Mouse (Mus musculus) bone marrow macrophage, adult 2 months (primary cell): ENCODE data around the gene Ptk7.

Experiments used
- CTCF ChIP-seq: IDR thresholded peaks from 2 replicates; pipeline ENCODE4 v1.5.1; 2012; ENCODE audit warnings: low read depth, mild to moderate bottlenecking, low read length, moderate library complexity
- POLR2A ChIP-seq: IDR thresholded peaks from 2 replicates; pipeline ENCODE4 v1.6.1; 2012; ENCODE audit warnings: mild to moderate bottlenecking, low read depth, low read length, borderline replicate concordance

DNA sequence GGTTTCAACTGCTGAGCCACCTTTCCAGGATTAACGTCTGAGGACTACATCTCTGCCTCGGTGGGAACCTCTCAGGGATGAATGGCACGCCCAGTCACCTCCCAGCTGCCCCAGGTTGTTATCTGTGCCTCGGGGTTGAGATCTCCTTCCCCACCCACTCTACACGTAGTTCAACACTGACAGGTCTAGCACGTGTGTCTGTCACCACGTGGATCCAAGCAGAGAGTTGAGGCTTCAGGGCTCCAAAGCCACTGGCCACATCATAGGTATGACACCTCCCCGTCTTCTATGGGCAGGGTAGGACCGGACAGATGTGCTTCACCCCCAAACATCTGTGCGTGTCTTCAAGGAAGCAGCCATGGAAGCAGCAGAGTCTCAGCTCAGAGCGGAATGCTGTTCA, 31.3 kb downstream of the Ptk7 start:
- TF ChIP-seq CTCF (no peak), POLR2A (no peak)
